Mouse (Mus musculus) ovary, adult 18-20 months (tissue): Measurements from ENCODE around the gene Rab7.
"Not testable (repeated sequence)": the region's sequence is repeated elsewhere in the genome, so short reads cannot be mapped to it uniquely, and the experiment has no call there.

ENCODE experiments used
- DNase-seq: peaks from one replicate; pipeline ENCODE4 v3.0.0; 2022; ENCODE audit warnings: low spot score, mixed read lengths

The Rab7 gene

DNA sequence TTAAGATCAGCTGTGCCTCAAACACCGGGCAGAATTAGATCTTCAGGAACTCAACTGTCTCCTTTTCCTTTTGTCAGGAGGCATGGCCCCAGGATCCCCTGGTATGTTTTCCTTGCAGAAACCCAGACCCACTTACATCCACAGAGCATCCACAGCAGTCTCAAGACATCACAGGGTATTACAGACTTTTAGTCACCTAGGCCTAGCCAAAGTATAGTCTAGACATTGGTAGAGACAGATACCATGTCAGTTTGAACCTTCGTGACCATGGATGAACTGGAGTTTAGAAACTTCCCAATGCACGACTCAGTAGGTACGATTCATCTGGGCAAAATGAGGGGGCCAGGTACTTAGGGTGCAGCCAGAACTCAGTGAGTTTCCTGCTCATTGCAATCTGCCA lies 46.7 kb downstream of the Rab7 start:
- no peak for DNase-seq

DNA sequence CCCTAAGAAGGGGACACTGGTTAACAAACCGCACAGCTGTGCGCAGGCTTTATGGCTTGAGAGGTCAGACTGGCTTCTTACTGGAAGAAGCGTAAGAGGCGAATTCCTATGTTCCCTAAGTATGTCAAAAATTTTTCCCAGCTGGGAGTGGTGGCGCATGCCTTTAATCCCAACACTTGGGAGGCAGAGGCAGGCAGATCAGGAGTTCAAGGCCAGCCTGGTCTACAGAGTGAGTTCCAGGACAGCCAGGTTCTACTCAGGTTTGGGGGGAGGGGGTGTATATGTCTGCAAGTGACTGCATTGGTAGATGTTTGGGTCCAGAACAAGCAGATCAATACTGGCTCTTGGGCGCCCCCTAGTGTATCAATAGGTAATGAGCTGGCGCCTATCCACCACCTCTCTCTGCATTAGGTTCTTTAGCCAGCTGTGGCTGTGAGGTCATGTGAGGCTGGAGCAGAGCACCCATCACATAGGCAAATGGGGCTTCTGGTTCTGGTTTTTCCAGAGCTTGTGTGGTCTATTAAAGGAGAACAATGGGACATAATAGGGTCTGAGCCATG lies 47.3 kb downstream of the Rab7 start:
- peak; percentile 28 for DNase-seq

DNA sequence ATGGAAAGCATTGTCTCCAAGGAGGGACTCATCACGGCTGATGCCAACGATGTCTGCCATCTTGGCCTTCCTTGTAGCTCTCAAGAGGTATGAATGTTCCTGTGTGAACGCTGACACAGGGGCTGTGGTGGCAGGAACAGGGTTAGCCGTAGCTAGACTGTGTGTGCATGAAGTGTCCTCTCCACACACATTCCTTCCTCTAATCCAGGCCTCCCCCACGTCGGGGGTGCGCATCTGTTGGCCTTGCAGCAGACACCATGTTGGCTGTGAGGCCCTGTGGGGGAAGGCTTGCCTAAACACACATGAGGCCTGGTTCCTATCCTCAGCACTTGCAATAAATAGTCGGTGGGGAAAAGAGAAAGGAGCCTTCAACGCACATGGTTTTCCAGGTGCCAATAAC lies 48.5 kb downstream of the Rab7 start:
- no peak for DNase-seq

DNA sequence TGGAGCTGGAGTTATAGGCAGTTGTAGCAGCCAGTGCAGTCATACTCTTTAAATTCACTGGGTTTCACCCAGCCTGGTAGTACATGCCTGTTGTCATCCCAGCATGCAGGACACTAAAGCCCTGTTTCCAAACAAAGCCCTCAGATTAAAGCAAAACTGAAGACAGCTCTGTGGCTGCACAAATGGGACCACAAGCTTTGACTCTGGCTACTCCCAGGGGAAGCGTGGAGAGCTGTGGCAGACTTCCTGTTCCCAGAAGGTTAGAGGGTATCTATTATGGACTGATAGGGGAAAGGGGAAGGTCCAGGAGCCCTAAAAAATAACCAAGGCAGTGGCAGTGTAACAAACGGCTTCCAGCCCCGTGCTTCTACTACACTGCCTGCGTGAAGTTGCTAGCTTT lies 49.6 kb downstream of the Rab7 start:
- DNase-seq, result no peak

DNA sequence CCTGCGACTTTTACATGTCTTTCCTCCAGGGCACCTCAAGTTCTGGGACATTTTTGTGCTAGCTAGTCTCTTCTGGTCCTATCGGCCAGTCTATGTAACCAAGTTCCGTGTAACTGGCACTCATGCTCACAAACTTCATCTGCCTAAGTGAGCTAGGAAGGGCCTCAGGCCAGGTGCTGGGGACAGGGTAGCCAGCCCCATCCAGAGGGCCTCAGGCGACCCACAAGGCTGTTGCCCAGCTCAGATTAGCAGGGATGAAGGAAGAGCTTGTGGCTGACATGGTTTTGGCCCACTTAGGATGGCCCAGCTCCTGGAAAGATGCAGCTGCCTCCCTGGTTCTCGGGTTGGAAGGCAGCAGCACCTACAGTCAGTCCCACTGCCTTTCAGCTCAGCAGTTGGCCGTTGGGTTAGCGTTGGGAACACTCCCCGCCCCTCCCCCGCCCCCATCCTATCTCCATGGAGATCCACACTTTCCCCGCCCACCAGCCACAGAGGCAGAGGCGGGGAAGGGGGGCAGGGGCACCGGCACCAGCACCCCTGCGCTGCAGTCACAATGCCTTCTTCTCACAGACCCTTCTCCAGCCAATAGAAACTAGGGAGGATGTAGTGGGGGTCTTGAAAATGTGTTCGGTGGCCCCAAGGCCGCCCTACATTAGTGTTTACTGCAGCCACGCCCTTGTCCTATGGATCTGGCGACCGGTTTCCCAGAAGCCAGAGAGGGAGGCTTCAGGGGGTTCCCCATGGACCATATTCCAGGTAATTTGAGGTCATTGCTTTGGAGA lies 51.1 kb downstream of the Rab7 start:
- DNase-seq, result no peak

DNA sequence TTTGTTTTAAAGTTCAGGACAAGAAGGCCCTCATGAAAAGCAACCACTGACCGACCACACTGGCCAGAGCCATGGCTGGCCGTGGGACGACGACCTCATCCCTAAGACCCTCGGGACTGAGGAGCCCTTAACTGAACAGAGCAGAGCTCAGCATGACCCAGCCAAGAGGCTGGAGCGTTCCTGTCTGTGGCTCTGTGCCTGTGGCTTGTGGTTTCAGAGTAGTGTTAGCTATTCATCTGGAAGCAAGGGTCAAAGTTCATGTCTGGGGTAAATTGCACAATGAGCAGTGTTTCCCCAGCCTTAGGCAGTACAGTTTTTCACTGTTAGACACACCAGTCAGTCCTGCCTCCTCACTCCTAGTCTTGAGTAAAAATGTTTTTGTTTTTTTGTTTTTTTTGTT lies 52.3 kb downstream of the Rab7 start:
- peak; percentile 40 for DNase-seq

DNA sequence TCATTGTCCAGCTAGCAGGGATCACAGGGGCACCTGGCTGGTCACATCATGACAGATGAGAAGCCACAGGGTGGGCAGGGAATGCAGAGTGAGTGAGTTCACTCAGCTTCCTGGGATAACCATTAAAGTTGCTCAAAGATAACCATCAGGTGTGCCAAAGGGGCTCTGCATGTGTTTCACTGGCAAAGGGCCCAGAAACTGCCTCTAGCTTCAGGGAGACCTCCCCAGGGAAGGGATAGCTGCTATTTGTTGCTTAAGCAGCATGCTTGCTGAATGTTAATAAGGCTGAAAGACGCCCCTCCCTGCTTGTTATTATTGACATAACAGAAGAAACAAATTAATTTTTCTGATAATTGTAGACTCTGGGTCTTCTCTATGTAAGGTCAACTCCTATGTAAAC lies 53.2 kb downstream of the Rab7 start:
- no peak for DNase-seq

DNA sequence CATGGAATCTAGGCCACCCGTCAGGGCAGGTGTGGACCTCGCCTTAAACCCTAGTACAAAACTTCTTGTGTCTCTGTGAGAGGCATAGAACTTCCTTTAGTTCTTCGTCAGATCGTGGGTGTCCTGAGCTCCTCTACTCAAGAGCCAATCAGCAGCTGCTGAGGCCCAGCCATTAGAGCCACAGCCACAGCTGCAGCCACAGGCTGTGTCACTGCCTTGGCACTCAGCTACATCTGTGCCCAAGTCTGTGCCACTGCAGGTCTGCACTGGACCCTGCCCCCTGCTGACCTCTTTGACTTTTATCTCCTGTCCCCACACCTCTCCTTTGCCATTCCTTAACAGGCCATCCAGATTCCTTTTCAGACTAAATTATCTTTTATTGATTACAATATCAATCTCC lies 53.9 kb downstream of the Rab7 start:
- no peak for DNase-seq

DNA sequence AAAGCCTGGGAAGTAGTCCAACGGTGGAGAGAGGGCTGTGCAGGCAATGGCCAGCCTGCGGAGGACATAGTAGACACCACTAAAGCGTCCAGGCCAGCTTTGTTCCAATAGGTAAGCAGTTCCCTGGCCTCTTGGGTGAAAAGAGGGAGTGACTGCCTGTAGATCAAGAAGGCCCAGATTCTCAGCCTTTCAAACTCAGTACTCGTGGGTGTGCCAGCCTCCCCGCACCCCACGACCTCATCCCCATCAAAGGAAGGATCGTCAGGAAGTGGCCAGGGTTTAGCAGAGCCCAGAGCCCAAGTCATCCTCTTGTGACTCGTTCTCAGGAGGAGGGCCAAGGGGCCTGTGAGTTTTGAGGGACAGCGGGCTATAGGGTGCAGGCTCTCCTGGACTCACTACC lies 62.6 kb downstream of the Rab7 start:
- DNase-seq, result no peak

DNA sequence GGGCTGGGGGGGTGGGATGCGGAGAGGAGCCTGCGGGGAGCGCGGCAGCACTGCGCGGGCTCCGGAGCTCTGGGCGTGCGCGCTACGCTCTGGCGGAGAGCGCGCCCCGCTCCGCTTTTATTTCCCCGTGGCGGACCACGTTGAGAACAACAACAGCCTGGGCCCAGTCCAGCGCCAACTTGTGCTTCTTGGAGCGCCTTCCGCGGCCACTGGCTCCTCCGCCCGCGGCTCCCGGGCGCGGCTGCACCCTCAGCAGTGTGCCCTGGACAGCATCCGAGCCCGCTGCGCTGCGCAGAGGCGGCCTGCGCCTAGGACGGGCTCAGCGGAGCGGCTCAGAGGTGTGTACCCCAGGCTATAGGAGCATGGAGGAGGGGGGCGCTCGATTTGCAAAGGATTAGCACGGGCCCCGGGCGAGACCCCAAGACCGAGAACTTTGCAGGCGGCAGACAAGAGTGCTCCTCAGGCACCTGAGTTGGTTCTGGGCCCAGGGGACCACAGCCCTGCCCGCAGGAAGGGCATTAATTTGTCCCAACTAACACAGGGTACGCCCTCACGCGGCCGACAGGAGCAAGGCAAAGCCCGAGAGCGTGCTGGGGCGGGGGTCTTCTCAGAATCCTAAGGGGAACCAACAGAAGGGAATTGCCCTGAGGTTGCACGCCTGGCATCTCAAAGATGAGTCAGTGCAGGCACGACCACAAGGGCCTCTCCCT lies 63.4 kb downstream of the Rab7 start, which contains the start of gene H1fx:
H1fx (minus strand) TSS at position 91 of the 710 bp plus-strand sequence.
- peak; percentile 58 for DNase-seq

DNA sequence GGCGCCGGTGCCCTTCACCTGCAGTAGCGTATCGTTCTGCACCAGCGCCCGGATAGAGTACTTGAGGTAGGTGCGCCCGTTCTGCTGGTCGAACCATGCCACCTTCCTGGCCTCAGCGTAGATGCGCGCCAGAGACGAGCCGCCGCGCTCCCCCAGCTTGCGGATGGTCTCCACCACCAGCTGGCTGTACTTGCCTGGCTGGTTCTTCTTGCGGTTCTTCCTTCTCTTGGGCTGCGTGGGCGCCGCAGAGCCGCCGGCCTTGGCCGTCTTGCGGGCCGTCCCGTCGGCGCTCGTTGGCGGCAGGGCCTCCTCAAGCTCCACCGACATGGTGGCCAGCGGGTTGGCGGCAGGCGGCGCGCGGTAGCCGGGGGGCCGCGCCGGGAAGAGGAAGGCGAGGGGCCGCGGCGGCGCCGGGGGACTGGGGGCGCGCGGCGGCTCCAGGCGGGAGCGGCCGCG lies 64.0 kb downstream of the Rab7 start:
- DNase-seq, result no peak

DNA sequence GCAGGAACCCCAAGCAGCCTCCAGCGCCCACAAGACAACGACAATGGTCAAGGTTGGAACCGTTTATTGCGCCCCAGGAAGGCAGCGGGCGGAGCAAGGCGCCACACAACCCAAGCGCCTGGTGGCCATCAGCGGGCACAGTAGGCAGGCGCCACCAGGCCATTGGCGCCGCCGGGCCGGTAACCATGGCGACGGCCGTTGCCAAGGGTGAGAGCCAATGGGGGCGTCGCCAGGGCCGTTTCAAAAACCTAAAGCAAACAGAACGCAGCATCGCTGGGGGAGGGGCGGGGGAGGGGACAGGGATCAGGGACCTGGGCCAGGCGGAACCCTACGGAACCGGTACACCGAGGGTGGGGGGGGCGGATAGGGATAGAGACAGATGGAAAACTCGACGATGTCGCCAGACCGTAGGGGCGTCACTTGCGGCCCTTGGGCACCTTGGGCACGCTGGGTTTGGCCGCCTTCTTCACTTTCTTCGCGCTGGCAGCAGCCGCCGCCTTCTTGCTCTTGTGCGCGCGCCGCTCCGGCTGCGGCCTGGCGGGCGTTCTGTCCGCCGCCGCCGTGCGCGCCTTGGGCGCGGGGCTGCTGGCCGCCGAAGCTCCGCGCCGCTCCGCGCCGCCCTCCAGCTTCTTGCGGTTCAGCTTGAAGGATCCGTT lies 64.6 kb downstream of the Rab7 start:
- DNase-seq, result peak; percentile 75

DNA sequence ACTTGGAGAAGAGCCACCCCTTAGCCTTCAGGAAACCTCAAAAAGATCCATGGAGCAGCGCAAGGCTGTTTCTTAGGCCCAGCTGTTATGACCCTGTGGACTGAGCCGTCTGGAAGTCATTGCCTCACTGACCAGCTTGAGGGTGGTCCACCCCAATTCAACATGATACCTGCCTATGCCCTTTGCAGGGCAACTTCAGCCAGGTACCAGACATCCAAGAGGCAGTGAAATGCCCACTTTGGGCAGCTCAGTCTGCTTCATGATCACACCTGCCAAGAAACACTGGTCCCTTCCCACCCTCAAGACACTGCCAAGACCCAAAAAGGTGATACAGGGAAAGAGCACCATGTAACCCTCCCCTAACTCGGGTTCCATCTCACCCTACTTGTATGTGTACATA lies 65.3 kb downstream of the Rab7 start:
- no peak for DNase-seq

DNA sequence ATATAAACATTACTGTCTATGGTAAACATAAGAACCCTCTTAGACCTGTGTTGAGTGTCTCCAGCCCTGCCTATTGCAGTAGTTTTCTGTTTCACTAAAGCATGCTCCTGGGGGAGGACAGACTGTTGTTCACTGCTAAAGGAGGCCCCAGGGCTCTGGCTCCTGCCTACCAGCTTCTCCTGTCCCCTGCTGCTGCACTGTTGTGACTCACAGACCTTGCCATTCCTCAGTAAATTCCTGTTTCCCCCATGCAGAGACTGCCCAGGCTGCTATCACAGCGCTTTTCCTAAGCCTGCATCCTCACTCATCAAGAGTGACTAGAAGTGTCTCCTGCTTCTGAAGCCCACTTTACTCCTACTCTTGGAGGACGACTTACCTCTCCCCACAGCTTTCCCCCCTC lies 75.0 kb downstream of the Rab7 start:
- no peak for DNase-seq

DNA sequence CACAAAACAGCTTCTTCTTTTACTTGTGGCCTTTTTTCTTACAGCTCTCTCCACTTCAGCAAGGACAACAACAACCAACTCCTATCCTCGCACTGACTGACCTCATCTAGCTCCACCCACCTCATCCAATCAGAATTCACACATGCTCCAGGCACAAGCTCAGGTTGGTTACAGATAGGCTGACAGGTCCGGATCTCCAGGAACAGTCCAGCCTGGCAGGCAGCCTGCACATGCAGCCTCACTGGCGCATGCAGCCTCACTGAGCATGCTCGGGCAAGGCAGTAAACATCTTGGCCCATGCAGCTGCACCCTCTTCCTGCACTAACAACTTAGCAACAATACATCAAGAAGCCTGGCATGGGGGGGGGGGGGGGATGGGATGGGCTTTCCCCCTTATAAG lies 82.6 kb downstream of the Rab7 start:
- DNase-seq, result not testable (repeated sequence)
